Mouse (Mus musculus): ENCODE data around the gene Axdnd1.
"Not testable (repeated sequence)": the region's sequence is repeated elsewhere in the genome, so short reads cannot be mapped to it uniquely, and the experiment has no call there.

Gene Axdnd1

GRCm38 (mm10) chr1:156433497-156433896 lies 12.5 kb upstream of the Axdnd1 start:
- peak; percentile 13 for DNase-seq

GRCm38 (mm10) chr1:156432498-156432897 lies 11.5 kb upstream of the Axdnd1 start:
- no peak for DNase-seq

GRCm38 (mm10) chr1:156428434-156428833 lies 7.5 kb upstream of the Axdnd1 start:
- DNase-seq: peak; percentile 10

- DNase-seq: no peak
Measured at GRCm38 (mm10) chr1:156425746-156426145, 4.8 kb upstream of the Axdnd1 start.

GRCm38 (mm10) chr1:156424054-156424453 lies 3.1 kb upstream of the Axdnd1 start:
- no peak for DNase-seq

GRCm38 (mm10) chr1:156423493-156423892 lies 2.5 kb upstream of the Axdnd1 start:
- DNase-seq: no peak

GRCm38 (mm10) chr1:156422856-156423255 lies 1.9 kb upstream of the Axdnd1 start:
- no peak for DNase-seq

- peak; percentile 39 for DNase-seq
Measured at GRCm38 (mm10) chr1:156418170-156418569, 2.8 kb downstream of the Axdnd1 start.

GRCm38 (mm10) chr1:156408521-156408920 lies 12.4 kb downstream of the Axdnd1 start:
- DNase-seq: no peak

- DNase-seq: no peak
Measured at GRCm38 (mm10) chr1:156408004-156408403, 13.0 kb downstream of the Axdnd1 start.

GRCm38 (mm10) chr1:156403251-156403650 lies 17.7 kb downstream of the Axdnd1 start:
- no peak for DNase-seq

- no peak for DNase-seq
Measured at GRCm38 (mm10) chr1:156402491-156402890, 18.5 kb downstream of the Axdnd1 start.

- DNase-seq: not testable (repeated sequence)
Measured at GRCm38 (mm10) chr1:156400159-156400558, 20.8 kb downstream of the Axdnd1 start.

GRCm38 (mm10) chr1:156393148-156393547 lies 27.8 kb downstream of the Axdnd1 start:
- no peak for DNase-seq

- no peak for DNase-seq
Measured at GRCm38 (mm10) chr1:156386880-156387279, 34.1 kb downstream of the Axdnd1 start.

GRCm38 (mm10) chr1:156386232-156386631 lies 34.7 kb downstream of the Axdnd1 start:
- DNase-seq: no peak

- no peak for DNase-seq
Measured at GRCm38 (mm10) chr1:156381217-156381616, 39.7 kb downstream of the Axdnd1 start.

GRCm38 (mm10) chr1:156365740-156366139 lies 55.2 kb downstream of the Axdnd1 start, which contains the start of gene Gm2000:
Gene Gm2000, plus strand, starts transcription at chr1:156366040.
- no peak for DNase-seq

- DNase-seq: no peak
Measured at GRCm38 (mm10) chr1:156352466-156352865, 68.5 kb downstream of the Axdnd1 start.

- no peak for DNase-seq
Measured at GRCm38 (mm10) chr1:156350441-156350840, 70.5 kb downstream of the Axdnd1 start.

- no peak for DNase-seq
Measured at GRCm38 (mm10) chr1:156349031-156349430, 71.9 kb downstream of the Axdnd1 start.

- no peak for DNase-seq
Measured at GRCm38 (mm10) chr1:156345633-156346032, 75.3 kb downstream of the Axdnd1 start.

- DNase-seq: no peak
Measured at GRCm38 (mm10) chr1:156344433-156344832, 76.5 kb downstream of the Axdnd1 start.

- no peak for DNase-seq
Measured at GRCm38 (mm10) chr1:156340847-156341246, 80.1 kb downstream of the Axdnd1 start.

GRCm38 (mm10) chr1:156323126-156323525 lies 97.8 kb downstream of the Axdnd1 start:
- DNase-seq: no peak

GRCm38 (mm10) chr1:156310630-156311029 lies 110.3 kb downstream of the Axdnd1 start, which contains the start of gene Nphs2:
Gene Nphs2, plus strand, starts transcription at chr1:156310727.
- no peak for DNase-seq
